Mouse (Mus musculus): ENCODE results near the gene Rusc1.
A peak's percentile ranks its signal among the peaks of the same experiment; 100 is the strongest.

Gene Rusc1

GRCm38 (mm10) chr3:89093175-89093574 lies at the start of gene Rusc1:
TSS of gene Rusc1 (minus strand) at chr3:89093311.
- Histone ChIP-seq H3K27me3 (ENCODE audit: control insufficient read depth, insufficient read depth, low read length, poor library complexity, severe bottlenecking) (no peaks in the 10 kb centered on the region), H3K36me3 (ENCODE audit: control insufficient read depth, insufficient read depth, low read length, poor library complexity, severe bottlenecking) (no peaks in the 10 kb centered on the region)
- peak; percentile 72 for DNase-seq (ENCODE audit: low read depth, low spot score)

GRCm38 (mm10) chr3:89136365-89136764 lies 43.3 kb upstream of the Rusc1 start:
- H3K36me3 ChIP-seq (ENCODE audit: control insufficient read depth, insufficient read depth, low read length, poor library complexity, severe bottlenecking): no peaks in the 10 kb centered on the region

GRCm38 (mm10) chr3:89135958-89136357 lies 42.8 kb upstream of the Rusc1 start, which contains the start of gene Pklr:
TSS of gene Pklr (plus strand) at chr3:89136142.
- DNase-seq (ENCODE audit: low read depth, low spot score): no peak
- H3K36me3 ChIP-seq (ENCODE audit: control insufficient read depth, insufficient read depth, low read length, poor library complexity, severe bottlenecking): no peaks in the 10 kb centered on the region

More at GRCm38 (mm10) chr3:89136365-89136764, 43.3 kb upstream of the Rusc1 start:
- no peak for DNase-seq (ENCODE audit: low read depth, low spot score)
- no peaks in the 10 kb centered on the region for H3K27me3 ChIP-seq (ENCODE audit: control insufficient read depth, insufficient read depth, low read length, poor library complexity, severe bottlenecking)

GRCm38 (mm10) chr3:89133752-89134151 lies 40.6 kb upstream of the Rusc1 start:
- no peaks in the 10 kb centered on the region for H3K36me3 ChIP-seq (ENCODE audit: control insufficient read depth, insufficient read depth, low read length, poor library complexity, severe bottlenecking)
- no peak for DNase-seq (ENCODE audit: low read depth, low spot score)
- no peaks in the 10 kb centered on the region for H3K27me3 ChIP-seq (ENCODE audit: control insufficient read depth, insufficient read depth, low read length, poor library complexity, severe bottlenecking)

More at GRCm38 (mm10) chr3:89135958-89136357, 42.8 kb upstream of the Rusc1 start, which contains the start of gene Pklr:
- H3K27me3 ChIP-seq (ENCODE audit: control insufficient read depth, insufficient read depth, low read length, poor library complexity, severe bottlenecking): no peaks in the 10 kb centered on the region

- no peak for DNase-seq (ENCODE audit: low read depth, low spot score)
- H3K36me3 ChIP-seq (ENCODE audit: control insufficient read depth, insufficient read depth, low read length, poor library complexity, severe bottlenecking): no peaks in the 10 kb centered on the region
- no peaks in the 10 kb centered on the region for H3K27me3 ChIP-seq (ENCODE audit: control insufficient read depth, insufficient read depth, low read length, poor library complexity, severe bottlenecking)
Observed at GRCm38 (mm10) chr3:89133063-89133450, 39.9 kb upstream of the Rusc1 start.

- Histone ChIP-seq H3K36me3 (ENCODE audit: control insufficient read depth, insufficient read depth, low read length, poor library complexity, severe bottlenecking) (no peaks in the 10 kb centered on the region), H3K27me3 (ENCODE audit: control insufficient read depth, insufficient read depth, low read length, poor library complexity, severe bottlenecking) (no peaks in the 10 kb centered on the region)
- DNase-seq (ENCODE audit: low read depth, low spot score): no peak
Observed at GRCm38 (mm10) chr3:89132285-89133062, 39.4 kb upstream of the Rusc1 start.

- Histone ChIP-seq H3K27me3 (ENCODE audit: control insufficient read depth, insufficient read depth, low read length, poor library complexity, severe bottlenecking) (no peaks in the 10 kb centered on the region), H3K36me3 (ENCODE audit: control insufficient read depth, insufficient read depth, low read length, poor library complexity, severe bottlenecking) (no peaks in the 10 kb centered on the region)
- no peak for DNase-seq (ENCODE audit: low read depth, low spot score)
Observed at GRCm38 (mm10) chr3:89131816-89132215, 38.7 kb upstream of the Rusc1 start.

- no peak for DNase-seq (ENCODE audit: low read depth, low spot score)
- Histone ChIP-seq H3K36me3 (ENCODE audit: control insufficient read depth, insufficient read depth, low read length, poor library complexity, severe bottlenecking) (no peaks in the 10 kb centered on the region), H3K27me3 (ENCODE audit: control insufficient read depth, insufficient read depth, low read length, poor library complexity, severe bottlenecking) (no peaks in the 10 kb centered on the region)
Observed at GRCm38 (mm10) chr3:89129908-89130307, 36.8 kb upstream of the Rusc1 start.

- H3K36me3 ChIP-seq (ENCODE audit: control insufficient read depth, insufficient read depth, low read length, poor library complexity, severe bottlenecking): no peaks in the 10 kb centered on the region
- no peaks in the 10 kb centered on the region for H3K27me3 ChIP-seq (ENCODE audit: control insufficient read depth, insufficient read depth, low read length, poor library complexity, severe bottlenecking)
- DNase-seq (ENCODE audit: low read depth, low spot score): no peak
Observed at GRCm38 (mm10) chr3:89125981-89126380, 32.9 kb upstream of the Rusc1 start.

GRCm38 (mm10) chr3:89124241-89124640 lies 31.1 kb upstream of the Rusc1 start:
- no peak for DNase-seq (ENCODE audit: low read depth, low spot score)
- no peaks in the 10 kb centered on the region for H3K36me3 ChIP-seq (ENCODE audit: control insufficient read depth, insufficient read depth, low read length, poor library complexity, severe bottlenecking)
- no peaks in the 10 kb centered on the region for H3K27me3 ChIP-seq (ENCODE audit: control insufficient read depth, insufficient read depth, low read length, poor library complexity, severe bottlenecking)

- no peak for DNase-seq (ENCODE audit: low read depth, low spot score)
- no peaks in the 10 kb centered on the region for H3K27me3 ChIP-seq (ENCODE audit: control insufficient read depth, insufficient read depth, low read length, poor library complexity, severe bottlenecking)
- no peaks in the 10 kb centered on the region for H3K36me3 ChIP-seq (ENCODE audit: control insufficient read depth, insufficient read depth, low read length, poor library complexity, severe bottlenecking)
Observed at GRCm38 (mm10) chr3:89123313-89123712, 30.2 kb upstream of the Rusc1 start.

- Histone ChIP-seq H3K36me3 (ENCODE audit: control insufficient read depth, insufficient read depth, low read length, poor library complexity, severe bottlenecking) (no peaks in the 10 kb centered on the region), H3K27me3 (ENCODE audit: control insufficient read depth, insufficient read depth, low read length, poor library complexity, severe bottlenecking) (no peaks in the 10 kb centered on the region)
- peak; percentile 72 for DNase-seq (ENCODE audit: low read depth, low spot score)
Observed at GRCm38 (mm10) chr3:89115522-89115921, 22.4 kb upstream of the Rusc1 start.

- Histone ChIP-seq H3K36me3 (ENCODE audit: control insufficient read depth, insufficient read depth, low read length, poor library complexity, severe bottlenecking) (no peaks in the 10 kb centered on the region), H3K27me3 (ENCODE audit: control insufficient read depth, insufficient read depth, low read length, poor library complexity, severe bottlenecking) (no peaks in the 10 kb centered on the region)
- DNase-seq (ENCODE audit: low read depth, low spot score): no peak
Observed at GRCm38 (mm10) chr3:89113058-89113457, 19.9 kb upstream of the Rusc1 start.

- Histone ChIP-seq H3K36me3 (ENCODE audit: control insufficient read depth, insufficient read depth, low read length, poor library complexity, severe bottlenecking) (no peaks in the 10 kb centered on the region), H3K27me3 (ENCODE audit: control insufficient read depth, insufficient read depth, low read length, poor library complexity, severe bottlenecking) (no peaks in the 10 kb centered on the region)
- DNase-seq (ENCODE audit: low read depth, low spot score): no peak
Observed at GRCm38 (mm10) chr3:89108146-89108545, 15.0 kb upstream of the Rusc1 start.

- DNase-seq (ENCODE audit: low read depth, low spot score): no peak
- no peaks in the 10 kb centered on the region for H3K27me3 ChIP-seq (ENCODE audit: control insufficient read depth, insufficient read depth, low read length, poor library complexity, severe bottlenecking)
- no peaks in the 10 kb centered on the region for H3K36me3 ChIP-seq (ENCODE audit: control insufficient read depth, insufficient read depth, low read length, poor library complexity, severe bottlenecking)
Observed at GRCm38 (mm10) chr3:89107545-89107944, 14.4 kb upstream of the Rusc1 start.

GRCm38 (mm10) chr3:89106881-89107280 lies 13.8 kb upstream of the Rusc1 start:
- Histone ChIP-seq H3K27me3 (ENCODE audit: control insufficient read depth, insufficient read depth, low read length, poor library complexity, severe bottlenecking) (no peaks in the 10 kb centered on the region), H3K36me3 (ENCODE audit: control insufficient read depth, insufficient read depth, low read length, poor library complexity, severe bottlenecking) (no peaks in the 10 kb centered on the region)
- no peak for DNase-seq (ENCODE audit: low read depth, low spot score)
